Mouse (Mus musculus) megakaryocyte-erythroid progenitor cell, adult 5-6 weeks (primary cell): ENCODE measurements around the gene Faf2. TPM values are rescaled to one million over a fixed set of nuclear protein-coding genes. Genes with fewer than 3 reads are reported as not detected.

Source experiments
- ATAC-seq: replicated peaks from 2 replicates; pipeline ENCODE4 v1.8.0; 2016; ENCODE audit warnings: mild to moderate bottlenecking, inconsistent platforms; ENCODE audit not compliant: severe bottlenecking, poor library complexity, low FRiP score, low TSS enrichment
- total RNA-seq, 2 experiments: library from RNA; stranded (forward) in 1 of 2; stranded (reverse) in 1 of 2; fragments of 200-1000, 215-1000 nt in 1 of 2; fragments of >200 nt in 1 of 2; fragmentation: Nextera tagmentation in 1 of 2; gene quantifications; 2 replicates each; pipeline ENCODE4 v1.2.3; 2014 to 2017

Faf2 gene
- total RNA-seq, 2 experiments from 2014 or later, result 43.6 to 46.2 TPM

- ATAC-seq, result no peak
These were observed 74.1 kb downstream of the Faf2 start for GRCm38 (mm10) chr13:54695479-54696230.

DNA sequence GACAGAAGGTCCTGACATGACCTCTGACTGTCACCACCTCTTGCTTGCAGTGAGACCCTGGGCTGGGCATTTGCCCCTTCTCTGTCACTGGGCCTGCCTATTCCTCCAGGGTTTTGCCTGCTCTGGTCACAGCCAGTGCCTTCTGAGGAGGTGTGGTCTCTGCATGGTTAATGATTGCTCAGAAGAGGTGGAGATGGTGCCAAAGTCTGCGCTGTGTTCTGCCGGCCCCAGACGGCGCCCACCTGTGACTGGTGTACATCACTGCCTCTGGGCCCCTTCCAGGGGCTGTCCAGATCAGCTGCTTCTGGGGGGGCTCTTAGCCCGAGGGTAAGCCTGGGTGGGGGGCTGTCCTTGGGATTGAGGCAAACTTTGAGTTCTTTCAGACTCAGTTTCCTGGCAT is 79.7 kb downstream of the Faf2 start, which contains the start of gene Cdhr2:
Gene Cdhr2 (plus strand): TSS at position 219 of the 400 bp plus-strand sequence.
- no peak for ATAC-seq

DNA sequence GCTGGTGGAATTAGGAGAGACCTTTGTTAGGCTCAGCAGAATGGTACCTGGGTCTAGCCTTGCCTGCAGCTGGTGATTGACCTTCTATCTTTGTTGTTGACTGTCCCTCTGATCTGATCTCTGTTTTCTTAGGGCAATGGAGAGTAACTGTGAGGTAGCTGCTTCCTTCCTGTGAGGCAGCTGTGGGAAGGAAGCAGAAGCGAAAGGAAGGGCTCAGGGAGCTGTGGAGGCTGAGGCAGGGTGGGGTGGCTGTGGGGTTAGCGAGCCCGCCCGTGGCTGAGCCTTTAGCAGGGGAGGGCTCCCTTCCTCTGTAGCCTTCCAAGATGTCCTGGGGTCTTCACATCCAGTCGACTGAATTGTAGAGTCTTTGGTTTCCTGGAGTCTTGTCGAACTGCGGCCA is 80.9 kb downstream of the Faf2 start:
- ATAC-seq, result no peak

- ATAC-seq, result no peak
These were observed 83.3 kb downstream of the Faf2 start for GRCm38 (mm10) chr13:54704890-54705289.

GRCm38 (mm10) chr13:54710866-54711265 is 89.3 kb downstream of the Faf2 start:
- no peak for ATAC-seq

Other genes with a start within 250 kb of the Faf2 start
- gene Thoc3, start 152.9 kb upstream of the Faf2 start, total RNA-seq (2014; fragmentation: Nextera tagmentation), result 30.0 and 40.1 TPM in 2 replicates
- gene Thoc3, start 152.9 kb upstream of the Faf2 start, total RNA-seq (2017), result 37.3 and 62.5 TPM in 2 replicates
- gene Simc1, start 118.0 kb upstream of the Faf2 start, total RNA-seq (2014; fragmentation: Nextera tagmentation), result 9.3 and 21.1 TPM in 2 replicates
- 7.2 and 9.3 TPM in 2 replicates for gene Simc1, start 118.0 kb upstream of the Faf2 start, total RNA-seq (2017)
- gene 4833439L19Rik, start 56.3 kb upstream of the Faf2 start, total RNA-seq (2014; fragmentation: Nextera tagmentation), result 46.8 and 49.8 TPM in 2 replicates
- gene 4833439L19Rik, start 56.3 kb upstream of the Faf2 start, total RNA-seq (2017), result 17.8 and 35.2 TPM in 2 replicates
- gene Arl10, start 46.8 kb upstream of the Faf2 start, total RNA-seq (2014; fragmentation: Nextera tagmentation), result 9.0 and 16.5 TPM in 2 replicates
- gene Arl10, start 46.8 kb upstream of the Faf2 start, total RNA-seq (2017), result not detected in 2 replicates
- 57.6 and 76.1 TPM in 2 replicates for gene Nop16, start 31.7 kb upstream of the Faf2 start, total RNA-seq (2014; fragmentation: Nextera tagmentation)
- gene Nop16, start 31.7 kb upstream of the Faf2 start, total RNA-seq (2017), result 66.3 and 124 TPM in 2 replicates
- 101 and 117 TPM in 2 replicates for gene Higd2a, start 31.6 kb upstream of the Faf2 start, total RNA-seq (2014; fragmentation: Nextera tagmentation)
- 24.4 and 40.6 TPM in 2 replicates for gene Higd2a, start 31.6 kb upstream of the Faf2 start, total RNA-seq (2017)
- gene Cltb, start 10.4 kb upstream of the Faf2 start, total RNA-seq (2014; fragmentation: Nextera tagmentation), result 12.1 and 15.2 TPM in 2 replicates
- 20.0 and 26.3 TPM in 2 replicates for gene Cltb, start 10.4 kb upstream of the Faf2 start, total RNA-seq (2017)
- 92.1 and 118 TPM in 2 replicates for gene Rnf44, start 72.1 kb downstream of the Faf2 start, total RNA-seq (2014; fragmentation: Nextera tagmentation)
- gene Rnf44, start 72.1 kb downstream of the Faf2 start, total RNA-seq (2017), result 12.7 and 17.9 TPM in 2 replicates
- gene Cdhr2, start 79.7 kb downstream of the Faf2 start, total RNA-seq (2014; fragmentation: Nextera tagmentation), result not detected in 2 replicates
- gene Cdhr2, start 79.7 kb downstream of the Faf2 start, total RNA-seq (2017), result not detected in 2 replicates
- not detected in 2 replicates for gene Gprin1, start 128.1 kb downstream of the Faf2 start, total RNA-seq (2014; fragmentation: Nextera tagmentation)
- not detected in 2 replicates for gene Gprin1, start 128.1 kb downstream of the Faf2 start, total RNA-seq (2017)
- not detected in 2 replicates for gene Sncb, start 144.8 kb downstream of the Faf2 start, total RNA-seq (2014; fragmentation: Nextera tagmentation)
- gene Sncb, start 144.8 kb downstream of the Faf2 start, total RNA-seq (2017), result not detected in 2 replicates
- gene Eif4e1b, start 162.2 kb downstream of the Faf2 start, total RNA-seq (2014; fragmentation: Nextera tagmentation), result not detected in 2 replicates
- gene Eif4e1b, start 162.2 kb downstream of the Faf2 start, total RNA-seq (2017), result not detected in 2 replicates
- gene Tspan17, start 167.6 kb downstream of the Faf2 start, total RNA-seq (2014; fragmentation: Nextera tagmentation), result 1.3 TPM in 1 of 2 replicates, not detected in the other
- gene Tspan17, start 167.6 kb downstream of the Faf2 start, total RNA-seq (2017), result 4.1 TPM in 1 of 2 replicates, not detected in the other